Comparison of ENCODE assay signal across 11 mouse cellular contexts in the genomic region with DNA sequence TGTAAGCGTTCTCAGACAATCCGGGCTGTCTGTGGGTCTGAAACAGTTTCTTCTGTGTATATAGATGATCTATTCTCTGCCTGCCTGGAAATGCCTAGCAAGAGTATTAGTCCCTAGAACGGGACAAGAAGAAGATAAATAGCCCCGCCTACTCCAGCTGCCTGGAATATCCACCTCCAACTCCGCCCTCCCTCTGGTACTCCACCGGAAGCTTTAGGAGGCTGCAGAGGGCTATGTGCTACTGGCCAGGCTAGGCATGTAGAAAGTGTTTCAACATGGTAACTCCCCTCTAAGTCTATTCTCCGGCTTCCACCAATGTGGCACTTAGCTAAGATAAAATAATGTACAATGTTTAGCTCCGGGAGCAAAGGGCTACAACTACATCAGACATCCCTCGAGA.
DNase-seq lines count a peak whose midpoint lies in the region; ATAC-seq lines count a peak whose summit lies in the region.
"Had no signal": no experiment of that assay in that cellular context is flagged by ENCODE, and none has a peak within 500 bp of the region (broad histone marks: within the 10 kb centered on the region; RNA-seq: fewer than 3 reads in every experiment).

No protein-coding gene starts in this region.

- DNase-seq in testis, postnatal 14 days (ENCODE audit: low spot score) = peak; percentile 48
- DNase-seq in testis, postnatal 10 days (ENCODE audit: low spot score) = no peak
- no peak for DNase-seq in thymus, postnatal 0 days (ENCODE audit: low spot score)
- no peak for DNase-seq in cerebellum, postnatal 36 days
- no peak for DNase-seq in thymus, postnatal 4 days
- DNase-seq in heart, embryonic 10.5 days (ENCODE audit: low spot score) = no peak

- no peaks in the 10 kb centered on the region for H3K36me3 ChIP-seq in hindbrain, embryonic 13.5 days
- no peaks in the 10 kb centered on the region for H3K36me3 ChIP-seq in midbrain, embryonic 15.5 days (replicated peaks)
- H3K36me3 ChIP-seq in heart, embryonic 10.5 days = no peaks in the 10 kb centered on the region
- H3K36me3 ChIP-seq: heart, embryonic 15.5 days; liver, embryonic 12.5 days had no signal

- no peaks in the 10 kb centered on the region for H3K9me3 ChIP-seq in hindbrain, embryonic 13.5 days
- H3K9me3 ChIP-seq in midbrain, embryonic 15.5 days = no peaks in the 10 kb centered on the region
- no peaks in the 10 kb centered on the region for H3K9me3 ChIP-seq in heart, embryonic 10.5 days
- H3K9me3 ChIP-seq: heart, embryonic 15.5 days; liver, embryonic 12.5 days; megakaryocyte, embryonic 14.5 days had no signal

- 48% methylated on average over 9 of the region's 9 CpGs for WGBS in hindbrain, embryonic 13.5 days
- 46% methylated on average over 9 of the region's 9 CpGs for WGBS in midbrain, embryonic 15.5 days
- WGBS in heart, embryonic 10.5 days = 57% methylated on average over 9 of the region's 9 CpGs

- H3K4me1 ChIP-seq in hindbrain, embryonic 13.5 days (replicated peaks) = peaks cover 21% of the 10 kb centered on the region
- H3K4me1 ChIP-seq in midbrain, embryonic 15.5 days = peaks cover 16% of the 10 kb centered on the region
- peaks cover 16% of the 10 kb centered on the region for H3K4me1 ChIP-seq in heart, embryonic 10.5 days
- H3K4me1 ChIP-seq: liver, embryonic 12.5 days had no signal

- no peak overlapping the region for H3K4me2 ChIP-seq in hindbrain, embryonic 13.5 days
- no peak overlapping the region for H3K4me2 ChIP-seq in midbrain, embryonic 15.5 days
- H3K4me2 ChIP-seq: heart, embryonic 15.5 days; liver, embryonic 12.5 days had no signal

- no peaks in the 10 kb centered on the region for H3K27me3 ChIP-seq in hindbrain, embryonic 13.5 days
- no peaks in the 10 kb centered on the region; the same call in 1 of the 2 replicates for H3K27me3 ChIP-seq in midbrain, embryonic 15.5 days (replicated peaks)
- no peaks in the 10 kb centered on the region for H3K27me3 ChIP-seq in heart, embryonic 10.5 days (ENCODE audit: insufficient read depth, poor library complexity, severe bottlenecking)
- H3K27me3 ChIP-seq: heart, embryonic 15.5 days; liver, embryonic 12.5 days had no signal

- no peak overlapping the region for H3K4me3 ChIP-seq in hindbrain, embryonic 13.5 days
- H3K4me3 ChIP-seq in midbrain, embryonic 15.5 days = no peak overlapping the region
- H3K4me3 ChIP-seq in heart, embryonic 10.5 days = no peak overlapping the region
- H3K4me3 ChIP-seq: heart, embryonic 15.5 days; liver, embryonic 12.5 days; megakaryocyte, embryonic 14.5 days had no signal

- H3K9ac ChIP-seq in hindbrain, embryonic 13.5 days = no peak overlapping the region
- H3K9ac ChIP-seq in midbrain, embryonic 15.5 days = no peak overlapping the region
- H3K9ac ChIP-seq: heart, embryonic 15.5 days; liver, embryonic 12.5 days had no signal

- H3K27ac ChIP-seq in hindbrain, embryonic 13.5 days = peak overlapping the region; percentile 74
- H3K27ac ChIP-seq in midbrain, embryonic 15.5 days = peak overlapping the region; percentile 64
- H3K27ac ChIP-seq in heart, embryonic 10.5 days = no peak overlapping the region
- H3K27ac ChIP-seq: heart, embryonic 15.5 days; liver, embryonic 12.5 days had no signal

- peak; percentile 58; the same call in 1 of the 2 replicates for ATAC-seq in hindbrain, embryonic 13.5 days (ENCODE audit: low FRiP score)
- ATAC-seq in midbrain, embryonic 15.5 days (replicated peaks) = peak; percentile 37; the same call in 1 of the 2 replicates
- ATAC-seq: liver, embryonic 12.5 days had no signal
